19 mouse cellular contexts compared by ENCODE assay signal in the genomic region with DNA sequence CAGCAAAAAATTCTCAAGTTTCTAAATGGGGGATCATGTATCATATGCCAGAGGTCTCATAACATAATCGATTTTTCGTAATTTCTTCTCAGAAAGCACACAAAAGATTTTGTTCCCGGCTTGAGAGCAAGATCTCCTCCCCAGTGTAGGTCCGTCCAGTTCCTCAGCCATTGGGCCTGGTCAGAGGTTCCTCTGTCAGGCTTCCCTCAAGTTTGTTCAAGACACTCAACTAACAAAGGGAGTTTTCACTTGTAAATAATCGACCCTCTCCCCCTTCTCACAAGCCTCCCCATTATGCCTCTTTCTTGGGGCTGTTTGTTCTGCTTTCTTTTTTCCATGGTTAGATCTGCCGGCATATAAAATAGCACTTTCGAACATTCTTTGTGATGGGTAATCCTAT.
DNase-seq lines count a peak whose midpoint lies in the region; ATAC-seq and TF ChIP-seq lines count a peak whose summit lies in the region.
"Had no signal": no experiment of that assay in that cellular context is flagged by ENCODE, and none has a peak within 500 bp of the region (broad histone marks: within the 10 kb centered on the region; RNA-seq: fewer than 3 reads in every experiment).

No protein-coding gene starts in this region.

- 11% methylated on average over 7 of the region's 7 CpGs for WGBS in forebrain, embryonic 10.5 days
- 15% methylated on average over 7 of the region's 7 CpGs for WGBS in forebrain, postnatal 0 days
- WGBS in midbrain, embryonic 13.5 days: 12% methylated on average over 7 of the region's 7 CpGs
- WGBS in midbrain, embryonic 16.5 days: 17% methylated on average over 7 of the region's 7 CpGs
- 8% methylated on average over 7 of the region's 7 CpGs for WGBS in forebrain, embryonic 13.5 days
- WGBS in lung, postnatal 0 days: 61% methylated on average over 7 of the region's 7 CpGs

- peak overlapping the region; percentile 87 for H3K27ac ChIP-seq in forebrain, embryonic 10.5 days
- no peak overlapping the region for H3K27ac ChIP-seq in forebrain, postnatal 0 days (ENCODE audit: low read depth, low read length)
- no peak overlapping the region for H3K27ac ChIP-seq in midbrain, embryonic 13.5 days
- H3K27ac ChIP-seq in midbrain, embryonic 16.5 days (ENCODE audit: low read length): no peak overlapping the region
- H3K27ac ChIP-seq in forebrain, embryonic 13.5 days: no peak overlapping the region
- H3K27ac ChIP-seq in lung, postnatal 0 days (ENCODE audit: low read length): no peak overlapping the region
- H3K27ac ChIP-seq: heart, adult 2 months; intestine, embryonic 15.5 days; kidney, postnatal 0 days; liver, embryonic 13.5 days; lung, embryonic 15.5 days; stomach, embryonic 15.5 days had no signal

- H3K9me3 ChIP-seq in forebrain, embryonic 10.5 days: no peaks in the 10 kb centered on the region
- H3K9me3 ChIP-seq in forebrain, postnatal 0 days (ENCODE audit: low read length): no peaks in the 10 kb centered on the region
- H3K9me3 ChIP-seq in midbrain, embryonic 13.5 days: no peaks in the 10 kb centered on the region
- no peaks in the 10 kb centered on the region for H3K9me3 ChIP-seq in midbrain, embryonic 16.5 days (replicated peaks; ENCODE audit: control insufficient read depth, low read length, poor library complexity, severe bottlenecking)
- H3K9me3 ChIP-seq in forebrain, embryonic 13.5 days (replicated peaks): no peaks in the 10 kb centered on the region
- no peaks in the 10 kb centered on the region for H3K9me3 ChIP-seq in lung, postnatal 0 days (ENCODE audit: low read length)
- H3K9me3 ChIP-seq: hindbrain, embryonic 12.5 days; intestine, embryonic 15.5 days; liver, embryonic 13.5 days; lung, embryonic 15.5 days; stomach, embryonic 15.5 days had no signal

- H3K4me2 ChIP-seq in forebrain, postnatal 0 days (ENCODE audit: low read depth): no peak overlapping the region
- no peak overlapping the region for H3K4me2 ChIP-seq in midbrain, embryonic 13.5 days (replicated peaks)
- no peak overlapping the region for H3K4me2 ChIP-seq in midbrain, embryonic 16.5 days (ENCODE audit: low read length)
- H3K4me2 ChIP-seq in forebrain, embryonic 13.5 days: no peak overlapping the region
- no peak overlapping the region for H3K4me2 ChIP-seq in lung, postnatal 0 days (replicated peaks; ENCODE audit: low read depth, low read length)
- H3K4me2 ChIP-seq: hindbrain, embryonic 12.5 days; intestine, embryonic 15.5 days; liver, embryonic 13.5 days; lung, embryonic 15.5 days; stomach, embryonic 15.5 days had no signal

- no peak overlapping the region for H3K4me3 ChIP-seq in forebrain, embryonic 10.5 days
- no peak overlapping the region for H3K4me3 ChIP-seq in forebrain, postnatal 0 days (ENCODE audit: low read depth, low read length)
- H3K4me3 ChIP-seq in midbrain, embryonic 13.5 days (replicated peaks): no peak overlapping the region
- no peak overlapping the region for H3K4me3 ChIP-seq in midbrain, embryonic 16.5 days (ENCODE audit: low read depth, low read length)
- no peak overlapping the region for H3K4me3 ChIP-seq in forebrain, embryonic 13.5 days
- no peak overlapping the region for H3K4me3 ChIP-seq in lung, postnatal 0 days (ENCODE audit: low read depth, low read length)
- H3K4me3 ChIP-seq: heart, adult 2 months; hindbrain, embryonic 12.5 days; intestine, embryonic 15.5 days; liver, embryonic 13.5 days; lung, embryonic 15.5 days; myocyte; stomach, embryonic 15.5 days had no signal

- no peak for TF ChIP-seq CTCF in forebrain, postnatal 0 days (IDR thresholded peaks at IDR 0.05; ENCODE audit: low read depth)
- no peak for TF ChIP-seq CTCF in lung, postnatal 0 days (IDR thresholded peaks at IDR 0.05)

- DNase-seq in forebrain, embryonic 10.5 days (ENCODE audit: extremely low spot score, low spot score): peak; percentile 50
- no peak for DNase-seq in forebrain, postnatal 0 days
- DNase-seq in lung, postnatal 0 days (ENCODE audit: low spot score): no peak
- DNase-seq in urinary bladder, adult 18-20 months (ENCODE audit: low spot score in 2 of 2): no peak
- DNase-seq in lung, postnatal 10 days: no peak
- DNase-seq: cerebellum, adult 9-11 months; gastrocnemius, postnatal 10 days; heart, adult 2 months; liver, embryonic 13.5 days; spleen, adult 18-20 months had no signal

- no peaks in the 10 kb centered on the region for H3K36me3 ChIP-seq in forebrain, embryonic 10.5 days (replicated peaks)
- no peaks in the 10 kb centered on the region for H3K36me3 ChIP-seq in forebrain, postnatal 0 days (ENCODE audit: insufficient read depth)
- H3K36me3 ChIP-seq in midbrain, embryonic 13.5 days: no peaks in the 10 kb centered on the region
- H3K36me3 ChIP-seq in midbrain, embryonic 16.5 days (ENCODE audit: control insufficient read depth, insufficient read depth, low read length): no peaks in the 10 kb centered on the region
- H3K36me3 ChIP-seq in forebrain, embryonic 13.5 days (ENCODE audit: poor library complexity, severe bottlenecking): no peaks in the 10 kb centered on the region
- H3K36me3 ChIP-seq in lung, postnatal 0 days (ENCODE audit: insufficient read depth, low read length): no peaks in the 10 kb centered on the region
- H3K36me3 ChIP-seq: hindbrain, embryonic 12.5 days; intestine, embryonic 15.5 days; liver, embryonic 13.5 days; lung, embryonic 15.5 days; stomach, embryonic 15.5 days had no signal

- ATAC-seq in forebrain, postnatal 0 days: no peak
- ATAC-seq in midbrain, embryonic 13.5 days: 0 out of 2 replicates have a peak, but pooled peaks have one; percentile 37
- ATAC-seq in midbrain, embryonic 16.5 days: no peak
- peak; percentile 56; the same call in 1 of the 2 replicates for ATAC-seq in forebrain, embryonic 13.5 days
- ATAC-seq in lung, postnatal 0 days: no peak
- ATAC-seq: intestine, embryonic 15.5 days had no signal

- H3K4me1 ChIP-seq in forebrain, embryonic 10.5 days: peaks cover 55% of the 10 kb centered on the region
- 0 out of 2 replicates have a peak, but pooled peaks cover 2% of the 10 kb centered on the region for H3K4me1 ChIP-seq in forebrain, postnatal 0 days (ENCODE audit: insufficient read depth)
- peaks cover 15% of the 10 kb centered on the region for H3K4me1 ChIP-seq in midbrain, embryonic 13.5 days (replicated peaks)
- 0 out of 2 replicates have a peak, but pooled peaks cover 2% of the 10 kb centered on the region for H3K4me1 ChIP-seq in midbrain, embryonic 16.5 days (ENCODE audit: control insufficient read depth, insufficient read depth, low read length)
- H3K4me1 ChIP-seq in forebrain, embryonic 13.5 days: peaks cover 17% of the 10 kb centered on the region
- no peaks in the 10 kb centered on the region for H3K4me1 ChIP-seq in lung, postnatal 0 days (ENCODE audit: insufficient read depth, low read depth, low read length)
- H3K4me1 ChIP-seq: intestine, embryonic 15.5 days; liver, embryonic 13.5 days; lung, embryonic 15.5 days; stomach, embryonic 15.5 days had no signal

- no peaks in the 10 kb centered on the region for H3K27me3 ChIP-seq in forebrain, embryonic 10.5 days (ENCODE audit: poor library complexity, severe bottlenecking)
- no peaks in the 10 kb centered on the region for H3K27me3 ChIP-seq in forebrain, postnatal 0 days (ENCODE audit: insufficient read depth, low read length)
- 0 out of 2 replicates have a peak, but pooled peaks cover 4% of the 10 kb centered on the region for H3K27me3 ChIP-seq in midbrain, embryonic 13.5 days
- H3K27me3 ChIP-seq in midbrain, embryonic 16.5 days (ENCODE audit: control insufficient read depth, insufficient read depth, low read depth, low read length): no peaks in the 10 kb centered on the region
- no peaks in the 10 kb centered on the region for H3K27me3 ChIP-seq in forebrain, embryonic 13.5 days
- H3K27me3 ChIP-seq in lung, postnatal 0 days (replicated peaks; ENCODE audit: insufficient read depth, low read length): no peaks in the 10 kb centered on the region
- H3K27me3 ChIP-seq: hindbrain, embryonic 12.5 days; intestine, embryonic 15.5 days; liver, embryonic 13.5 days; lung, embryonic 15.5 days; stomach, embryonic 15.5 days had no signal

- TF ChIP-seq EP300 in lung, postnatal 0 days (IDR thresholded peaks at IDR 0.05): no peak

- H3K9ac ChIP-seq in forebrain, postnatal 0 days: no peak overlapping the region
- no peak overlapping the region for H3K9ac ChIP-seq in midbrain, embryonic 13.5 days (replicated peaks)
- H3K9ac ChIP-seq in midbrain, embryonic 16.5 days (ENCODE audit: low read depth, low read length): no peak overlapping the region
- no peak overlapping the region for H3K9ac ChIP-seq in forebrain, embryonic 13.5 days
- no peak overlapping the region for H3K9ac ChIP-seq in lung, postnatal 0 days (replicated peaks; ENCODE audit: low read depth)
- H3K9ac ChIP-seq: hindbrain, embryonic 12.5 days; intestine, embryonic 15.5 days; liver, embryonic 13.5 days; lung, embryonic 15.5 days; stomach, embryonic 15.5 days had no signal

Comparison
In these comparisons a context has a peak if more than half of its experiments do, and no peak if none do; other contexts are left out.
1. ATAC-seq: peak in midbrain, embryonic 13.5 days (single experiment) and forebrain, embryonic 13.5 days (single experiment); none in forebrain, postnatal 0 days (single experiment), midbrain, embryonic 16.5 days (single experiment) and lung, postnatal 0 days (single experiment).